Mouse (Mus musculus) lung, postnatal 10 days (tissue): ENCODE results near the gene Hmgcs1.
A peak's percentile ranks its signal among the peaks of the same experiment; 100 is the strongest.
"Not testable (repeated sequence)": the region's sequence is repeated elsewhere in the genome, so short reads cannot be mapped to it uniquely, and the experiment has no call there.

Experiments used
- DNase-seq: peaks from one replicate; pipeline ENCODE4 v3.0.0; 2021

Gene Hmgcs1

GRCm38 (mm10) chr13:119690039-119690728 is at the start of gene Hmgcs1:
TSS of gene Hmgcs1 (plus strand) at chr13:119690379.
- peak; percentile 100 for DNase-seq

GRCm38 (mm10) chr13:119640504-119640903 is 49.7 kb upstream of the Hmgcs1 start:
- DNase-seq = peak; percentile 47

GRCm38 (mm10) chr13:119641145-119641544 is 49.0 kb upstream of the Hmgcs1 start:
- DNase-seq = no peak

- DNase-seq = no peak
Observed at GRCm38 (mm10) chr13:119644769-119645168, 45.4 kb upstream of the Hmgcs1 start.

- no peak for DNase-seq
Observed at GRCm38 (mm10) chr13:119646511-119646910, 43.7 kb upstream of the Hmgcs1 start.

- DNase-seq = no peak
Observed at GRCm38 (mm10) chr13:119648891-119649698, 41.1 kb upstream of the Hmgcs1 start.

GRCm38 (mm10) chr13:119649699-119650046 is 40.5 kb upstream of the Hmgcs1 start:
- DNase-seq = no peak

- DNase-seq = no peak
Observed at GRCm38 (mm10) chr13:119654734-119655133, 35.4 kb upstream of the Hmgcs1 start.

GRCm38 (mm10) chr13:119656246-119656645 is 33.9 kb upstream of the Hmgcs1 start:
- no peak for DNase-seq

- DNase-seq = no peak
Observed at GRCm38 (mm10) chr13:119656846-119657416, 33.2 kb upstream of the Hmgcs1 start.

- peak; percentile 43 for DNase-seq
Observed at GRCm38 (mm10) chr13:119661420-119661819, 28.8 kb upstream of the Hmgcs1 start.

- DNase-seq = no peak
Observed at GRCm38 (mm10) chr13:119678794-119679193, 11.4 kb upstream of the Hmgcs1 start.

GRCm38 (mm10) chr13:119679721-119680120 is 10.5 kb upstream of the Hmgcs1 start:
- DNase-seq = no peak

GRCm38 (mm10) chr13:119681161-119681560 is 9.0 kb upstream of the Hmgcs1 start:
- no peak for DNase-seq

GRCm38 (mm10) chr13:119684416-119685177 is 5.6 kb upstream of the Hmgcs1 start:
- DNase-seq = peak; percentile 28

GRCm38 (mm10) chr13:119689709-119690038 is 505 bp upstream of the Hmgcs1 start:
- no peak for DNase-seq

- DNase-seq = no peak
Observed at GRCm38 (mm10) chr13:119690876-119691620, 869 bp downstream of the Hmgcs1 start.

- DNase-seq = not testable (repeated sequence)
Observed at GRCm38 (mm10) chr13:119691958-119692357, 1.8 kb downstream of the Hmgcs1 start.

- DNase-seq = no peak
Observed at GRCm38 (mm10) chr13:119695676-119696075, 5.5 kb downstream of the Hmgcs1 start.

GRCm38 (mm10) chr13:119696496-119696895 is 6.3 kb downstream of the Hmgcs1 start:
- DNase-seq = no peak

- no peak for DNase-seq
Observed at GRCm38 (mm10) chr13:119698436-119698835, 8.3 kb downstream of the Hmgcs1 start.

- no peak for DNase-seq
Observed at GRCm38 (mm10) chr13:119704280-119704679, 14.1 kb downstream of the Hmgcs1 start.
